Mouse (Mus musculus) hindbrain, embryonic 11.5 days (tissue): ENCODE data around the gene Ms4a6c. TPM values are rescaled to one million over a fixed set of nuclear protein-coding genes. Genes with fewer than 3 reads are reported as not detected.
"Not testable (repeated sequence)": the region's sequence is repeated elsewhere in the genome, so short reads cannot be mapped to it uniquely, and the experiment has no call there.

Experiments used
- ATAC-seq: fragments of 200-750 bp; cut with Nextera tagmentation; 2 replicates; pipeline ENCODE4 v1.8.0; 2017; ENCODE audit warnings: mild to moderate bottlenecking, moderate TSS enrichment, moderate library complexity; ENCODE audit not compliant: low FRiP score
- DNase-seq: peaks from one replicate; pipeline ENCODE4 v3.0.0-alpha.2; 2015; ENCODE audit warnings: low spot score
- H3K27ac ChIP-seq: fragments of 300-500 bp; sonication (generic); 2 replicates; pipeline ENCODE4 v1.5.1; 2014; ENCODE audit warnings: mild to moderate bottlenecking, low read depth, low read length
- H3K27me3 ChIP-seq: fragments of 300-500 bp; sonication (generic); 2 replicates; pipeline ENCODE4 v1.6.1; 2014; ENCODE audit warnings: mild to moderate bottlenecking, low read length, moderate library complexity, mixed read lengths; ENCODE audit not compliant: control insufficient read depth, insufficient read depth
- H3K36me3 ChIP-seq: fragments of 300-500 bp; sonication (generic); 2 replicates; pipeline ENCODE4 v1.6.1; 2014; ENCODE audit warnings: mild to moderate bottlenecking, low read length, moderate library complexity, mixed read lengths; ENCODE audit not compliant: control insufficient read depth, insufficient read depth
- H3K4me1 ChIP-seq: fragments of 300-500 bp; sonication (generic); replicated peaks from 2 replicates; pipeline ENCODE4 v1.6.1; 2014; ENCODE audit warnings: low read length, mixed read lengths; ENCODE audit not compliant: control insufficient read depth, insufficient read depth
- H3K4me2 ChIP-seq: fragments of 300-500 bp; sonication (generic); replicated peaks from 2 replicates; pipeline ENCODE4 v1.6.1; 2014; ENCODE audit warnings: mild to moderate bottlenecking, low read depth, low read length
- H3K4me3 ChIP-seq: fragments of 300-500 bp; sonication (generic); 2 replicates; pipeline ENCODE4 v1.5.1; 2014; ENCODE audit warnings: low read depth, low read length
- H3K9ac ChIP-seq: fragments of 300-500 bp; sonication (generic); 2 replicates; pipeline ENCODE4 v1.6.1; 2014; ENCODE audit warnings: low read depth, low read length
- H3K9me3 ChIP-seq: fragments of 300-500 bp; sonication (generic); 2 replicates; pipeline ENCODE4 v1.6.1; 2016; ENCODE audit warnings: low read length; ENCODE audit not compliant: control insufficient read depth
- WGBS: fragments of 180-500 bp; shearing (Covaris S2); extraction: QIAGEN DNeasy Blood & Tissue Kit; methylation state at CpG from one replicate; pipeline ENCODE4 v1.1.7; 2014; 5-methylcytosine and 5-hydroxymethylcytosine counted together
- polyA plus RNA-seq: library from polyadenylated mRNA; unstranded; fragments of >200 nt; fragmentation: Nextera tagmentation; extraction: Ambion mirVana; gene quantifications from 2 replicates; pipeline ENCODE4 v1.2.1, GENCODE M21; 2014

The Ms4a6c gene
- polyA plus RNA-seq, 1 experiment from 2014 or later, result 3.1 TPM

- H3K27me3 ChIP-seq, result no peaks in the 10 kb centered on the region
- H3K36me3 ChIP-seq, result no peaks in the 10 kb centered on the region
- no peak overlapping the region for H3K4me2 ChIP-seq
- whole genome bisulfite sequencing, result 75% methylated on average over 4 of the region's 4 CpGs
- DNase-seq (no peak), ATAC-seq (no peak)
- H3K9ac ChIP-seq, result no peak overlapping the region
- H3K27ac ChIP-seq, result no peak overlapping the region
- H3K4me3 ChIP-seq, result no peak overlapping the region
- no peaks in the 10 kb centered on the region for H3K4me1 ChIP-seq
- H3K9me3 ChIP-seq, result no peaks in the 10 kb centered on the region
These were observed 47.7 kb downstream of the Ms4a6c start for GRCm38 (mm10) chr19:11516845-11517244.

GRCm38 (mm10) chr19:11517373-11517772, 48.2 kb downstream of the Ms4a6c start:
- H3K9ac ChIP-seq, H3K27ac ChIP-seq, H3K4me2 ChIP-seq, H3K36me3 ChIP-seq, H3K9me3 ChIP-seq, ATAC-seq, H3K27me3 ChIP-seq, DNase-seq, H3K4me1 ChIP-seq, H3K4me3 ChIP-seq: not testable (repeated sequence)
- 54% methylated on average over 1 of the region's 1 CpGs for WGBS

GRCm38 (mm10) chr19:11518356-11518755, 49.2 kb downstream of the Ms4a6c start:
- not testable (repeated sequence) for DNase-seq, H3K4me2 ChIP-seq, H3K9ac ChIP-seq, H3K9me3 ChIP-seq, H3K36me3 ChIP-seq, H3K27ac ChIP-seq, H3K27me3 ChIP-seq, H3K4me3 ChIP-seq, ATAC-seq, H3K4me1 ChIP-seq
- 85% methylated on average over 2 of the region's 2 CpGs for WGBS

GRCm38 (mm10) chr19:11520146-11520545, 51.0 kb downstream of the Ms4a6c start:
- H3K27me3 ChIP-seq, result no peaks in the 10 kb centered on the region
- H3K4me1 ChIP-seq, result no peaks in the 10 kb centered on the region
- H3K9me3 ChIP-seq, result no peaks in the 10 kb centered on the region
- H3K9ac ChIP-seq, result no peak overlapping the region
- no peak overlapping the region for H3K27ac ChIP-seq
- DNase-seq, result no peak
- no peak overlapping the region for H3K4me3 ChIP-seq
- no peak for ATAC-seq
- WGBS, result 90% methylated on average over 3 of the region's 3 CpGs
- H3K36me3 ChIP-seq, result no peaks in the 10 kb centered on the region
- no peak overlapping the region for H3K4me2 ChIP-seq

Other genes with a start within 250 kb of the Ms4a6c start
- not detected in 2 replicates for gene Ms4a12, start 236.9 kb upstream of the Ms4a6c start, polyA plus RNA-seq
- gene Ms4a1, start 203.1 kb upstream of the Ms4a6c start, polyA plus RNA-seq, result not detected in 2 replicates
- not detected in 2 replicates for gene Ms4a5, start 185.5 kb upstream of the Ms4a6c start, polyA plus RNA-seq
- 0.03 and 0.12 TPM in 2 replicates for gene Ms4a14, start 154.9 kb upstream of the Ms4a6c start, polyA plus RNA-seq
- gene Ms4a7, start 133.2 kb upstream of the Ms4a6c start, polyA plus RNA-seq, result 1.7 and 1.9 TPM in 2 replicates
- gene Ms4a4a, start 93.8 kb upstream of the Ms4a6c start, polyA plus RNA-seq, result 0.98 and 2.8 TPM in 2 replicates
- not detected in 2 replicates for gene Ms4a4c, start 64.6 kb upstream of the Ms4a6c start, polyA plus RNA-seq
- not detected in 2 replicates for gene Ms4a4b, start 25.8 kb upstream of the Ms4a6c start, polyA plus RNA-seq
- gene Gm8369, start 16.6 kb downstream of the Ms4a6c start, polyA plus RNA-seq, result not detected in 2 replicates
- gene Ms4a6b, start 47.1 kb downstream of the Ms4a6c start, polyA plus RNA-seq, result 4.2 and 5.0 TPM in 2 replicates
- 0.42 and 0.59 TPM in 2 replicates for gene Ms4a4d, start 67.4 kb downstream of the Ms4a6c start, polyA plus RNA-seq
- 4.6 and 4.8 TPM in 2 replicates for gene Ms4a6d, start 135.5 kb downstream of the Ms4a6c start, polyA plus RNA-seq
- 0.15 TPM in 1 of 2 replicates, not detected in the other for gene Ms4a2, start 154.4 kb downstream of the Ms4a6c start, polyA plus RNA-seq
- 0.36 TPM in 1 of 2 replicates, not detected in the other for gene Ms4a3, start 171.5 kb downstream of the Ms4a6c start, polyA plus RNA-seq
- gene Oosp2, start 191.2 kb downstream of the Ms4a6c start, polyA plus RNA-seq, result not detected in 2 replicates
- gene Oosp1, start 221.8 kb downstream of the Ms4a6c start, polyA plus RNA-seq, result not detected in 2 replicates
- gene Oosp3, start 227.7 kb downstream of the Ms4a6c start, polyA plus RNA-seq, result not detected in 2 replicates